Mouse (Mus musculus): ENCODE measurements around the gene Epb41l1.

Epb41l1 gene

GRCm38 (mm10) chr2:156425618-156426017 is 4.9 kb downstream of the Epb41l1 start:
- DNase-seq, result no peak

- no peak for DNase-seq
Observed at GRCm38 (mm10) chr2:156426151-156426550, 5.4 kb downstream of the Epb41l1 start.

DNA sequence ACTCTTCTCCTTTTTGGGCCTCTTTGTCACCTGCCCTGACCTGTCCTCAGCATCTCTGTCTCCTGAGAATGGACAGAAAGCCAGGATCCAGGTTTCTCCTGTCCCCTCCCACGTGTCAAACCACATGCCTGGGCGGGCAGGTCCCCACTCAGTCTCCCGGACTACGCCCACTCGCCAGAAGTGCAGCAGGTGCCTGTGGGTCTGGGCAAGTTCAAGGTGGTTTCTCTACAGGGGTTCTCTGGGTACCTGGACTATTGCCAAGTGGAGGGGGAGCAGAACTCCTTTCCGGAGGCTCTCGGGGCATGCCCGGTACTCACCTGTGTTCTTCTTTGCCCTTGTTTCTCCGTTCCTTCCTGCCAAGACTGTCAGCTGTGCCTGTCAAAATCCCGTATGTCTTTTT is 9.1 kb downstream of the Epb41l1 start:
- peak; percentile 57 for DNase-seq

DNA sequence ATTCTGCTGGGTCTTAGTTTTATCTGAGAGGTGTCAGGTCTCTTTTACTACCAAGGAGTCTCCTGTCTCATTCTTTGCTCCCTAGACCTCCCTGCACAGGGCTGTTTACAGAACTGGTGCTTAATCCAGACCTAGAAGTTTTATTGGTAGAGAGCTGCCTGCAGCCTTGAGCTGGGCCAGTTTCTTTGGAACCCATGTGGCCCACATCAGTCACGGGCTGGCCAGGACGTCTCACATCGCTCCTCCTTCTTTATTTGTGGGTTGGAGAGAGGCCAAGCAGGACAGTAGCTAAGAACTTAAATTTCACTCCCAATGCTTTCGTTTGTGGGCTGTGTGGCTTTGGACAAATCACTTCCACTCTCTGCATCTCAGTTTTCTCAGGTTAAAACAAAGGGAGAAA is 9.6 kb downstream of the Epb41l1 start:
- DNase-seq, result no peak

DNA sequence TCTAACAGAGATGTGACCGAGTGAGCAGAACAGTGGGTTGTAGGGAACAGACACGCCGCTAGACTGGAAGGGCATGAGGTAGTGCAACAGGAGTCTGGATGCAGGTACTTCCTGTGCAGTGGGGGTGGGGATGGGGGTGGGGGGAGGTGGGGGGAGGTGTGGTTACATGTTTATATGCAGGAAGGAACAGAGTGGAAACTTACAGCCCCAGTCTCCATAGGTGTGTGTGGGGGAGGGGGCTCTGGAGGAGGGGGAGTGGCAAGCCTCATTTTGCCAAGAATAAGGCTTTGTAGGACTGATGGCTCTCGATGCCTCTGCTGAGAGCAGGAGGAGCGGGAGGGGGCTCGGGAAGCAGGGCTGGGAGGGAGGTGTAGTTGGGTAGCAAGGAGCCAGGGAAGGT is 10.7 kb downstream of the Epb41l1 start:
- DNase-seq, result no peak

DNA sequence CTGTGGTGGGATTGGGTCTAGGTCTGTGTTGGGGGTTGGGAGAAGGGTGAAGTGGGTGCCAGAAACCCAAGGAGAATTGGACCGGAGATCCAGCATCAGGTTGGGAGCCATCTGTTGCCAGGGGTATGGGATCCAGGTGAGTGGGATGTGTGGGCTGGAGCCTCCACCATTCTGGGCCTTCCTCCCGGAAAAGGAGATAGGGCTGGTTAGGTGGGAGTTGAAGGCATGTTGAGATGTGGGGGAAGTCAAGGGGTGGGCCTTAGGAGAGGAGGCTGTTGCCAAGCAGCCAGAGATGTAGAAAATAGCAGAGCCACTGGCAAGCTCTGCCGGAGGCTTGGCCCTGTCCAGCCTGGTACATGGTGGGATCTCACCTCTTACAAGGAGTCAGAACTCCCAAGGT is 11.4 kb downstream of the Epb41l1 start:
- DNase-seq, result no peak

DNA sequence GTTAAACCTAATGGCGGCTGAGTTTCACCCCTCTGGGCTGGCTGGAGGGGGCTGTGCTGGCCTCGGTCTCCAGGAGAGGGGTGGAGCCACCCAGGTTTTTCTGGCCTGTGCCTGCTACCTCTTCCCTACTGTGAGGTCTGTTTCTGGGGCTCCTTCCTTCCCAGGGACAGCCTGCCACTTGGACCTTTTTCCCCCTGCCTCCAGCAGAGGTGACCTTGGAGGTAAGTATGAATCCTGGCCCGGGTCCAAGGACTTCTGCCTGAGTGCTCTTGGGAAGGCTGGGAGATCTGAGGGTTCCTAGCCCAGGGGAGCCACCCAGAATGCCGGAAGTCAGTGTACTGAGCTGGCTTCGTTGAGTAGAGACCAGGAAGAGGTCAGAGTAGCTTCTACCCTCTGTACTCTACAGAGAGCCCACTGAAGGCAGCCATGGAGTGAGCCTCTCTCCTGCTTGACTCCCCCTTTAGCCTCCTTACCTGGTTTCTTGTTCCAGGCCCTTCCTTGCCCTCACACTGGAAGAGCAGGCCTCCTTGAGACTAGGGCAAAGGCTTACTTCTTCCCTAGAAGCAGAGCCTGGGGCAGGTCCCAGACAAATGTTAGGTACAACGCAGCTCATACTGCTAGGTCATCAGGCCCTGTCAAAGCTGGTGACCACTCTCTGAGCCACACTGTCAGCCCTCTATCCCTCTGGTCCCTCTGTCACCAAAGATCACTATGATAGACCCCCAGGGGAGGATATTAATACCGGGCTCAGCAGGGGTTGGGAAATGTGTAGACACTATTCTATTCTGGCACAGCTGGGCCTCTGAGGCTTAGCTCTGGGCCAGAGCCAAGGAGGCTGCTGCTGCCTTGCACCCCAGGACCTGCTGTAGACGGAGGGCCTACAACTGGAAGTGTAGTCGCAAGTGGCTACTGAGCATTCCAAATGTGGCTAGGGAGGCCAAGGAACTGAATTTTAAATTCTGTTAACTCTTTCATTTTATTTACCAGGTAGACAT is 12.5 kb downstream of the Epb41l1 start:
- DNase-seq, result peak; percentile 74

DNA sequence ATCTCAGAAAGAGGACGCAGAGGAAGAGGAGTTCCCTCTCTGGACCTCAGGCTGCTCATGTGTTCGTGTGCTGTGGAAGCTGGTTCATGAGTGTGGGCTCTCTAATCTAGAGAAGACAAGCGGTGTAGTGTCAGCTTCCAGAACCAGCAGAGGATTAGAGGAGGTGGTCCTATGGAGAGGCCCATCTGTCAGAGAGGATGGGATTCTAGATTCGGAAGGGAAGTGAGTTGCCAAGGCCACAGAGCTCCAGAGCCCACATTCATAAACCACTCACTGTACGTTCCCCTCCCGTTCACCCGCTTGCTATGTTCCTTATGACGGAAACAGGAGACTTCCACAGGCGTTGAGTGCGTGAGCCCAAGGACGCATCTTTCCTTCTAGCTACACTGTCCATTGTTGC is 16.9 kb downstream of the Epb41l1 start:
- no peak for DNase-seq

DNA sequence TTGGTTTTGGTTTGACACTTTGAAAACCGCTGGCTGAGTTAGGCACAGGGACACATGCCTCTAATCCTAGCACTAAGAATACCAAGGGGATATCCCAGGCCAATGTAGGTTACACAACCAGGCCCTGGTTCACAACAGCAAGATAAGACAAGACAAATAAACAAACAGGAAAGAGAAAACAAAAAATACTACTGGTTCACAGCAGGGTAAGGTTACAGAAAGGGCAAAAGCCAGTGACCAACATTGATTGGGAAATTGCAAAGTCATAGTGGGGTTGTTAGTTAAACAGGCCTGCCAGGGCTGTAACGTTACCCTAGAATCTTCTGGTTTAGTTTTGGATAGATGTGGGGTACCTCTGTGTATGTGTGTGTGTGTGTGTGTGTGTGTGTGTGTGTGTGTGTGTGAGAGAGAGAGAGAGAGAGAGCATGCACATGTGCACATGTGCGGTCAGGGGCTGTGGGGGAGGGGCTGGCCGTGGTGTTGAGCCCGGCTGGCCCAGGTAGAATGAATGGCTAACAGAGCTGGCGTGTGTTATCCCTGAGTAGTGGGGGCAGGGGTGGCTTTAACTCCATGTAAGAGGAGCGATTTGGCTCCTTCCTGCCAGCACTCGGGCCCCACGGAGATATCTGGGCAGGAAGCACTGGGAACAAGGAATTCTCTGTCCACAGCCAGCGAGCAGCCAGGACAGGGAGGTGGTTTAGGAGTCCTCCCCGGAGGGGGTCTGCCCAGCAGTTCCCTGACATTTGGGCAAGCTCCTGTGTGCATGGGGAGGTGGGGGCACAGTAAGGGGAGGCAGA is 19.2 kb downstream of the Epb41l1 start:
- DNase-seq, result peak; percentile 34

DNA sequence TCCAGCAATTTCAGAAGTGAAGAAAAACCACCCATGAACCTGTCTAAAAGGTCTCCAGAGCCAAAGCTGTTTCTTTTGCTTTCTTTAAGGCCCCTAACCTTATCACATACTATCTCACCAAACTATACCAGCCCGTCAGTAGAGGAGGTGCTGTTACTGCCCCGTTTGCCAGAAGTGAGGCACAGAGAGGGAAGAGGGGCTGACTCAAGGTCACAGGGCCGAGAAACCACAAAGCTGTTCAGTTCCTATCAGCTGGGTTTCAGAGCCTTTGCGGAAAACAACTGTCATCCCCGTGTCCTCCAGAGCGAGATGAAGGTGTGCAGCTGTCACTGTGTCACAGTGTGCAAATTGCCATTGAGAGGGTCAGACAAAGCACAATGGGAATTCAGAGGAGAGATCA is 21.2 kb downstream of the Epb41l1 start:
- no peak for DNase-seq

DNA sequence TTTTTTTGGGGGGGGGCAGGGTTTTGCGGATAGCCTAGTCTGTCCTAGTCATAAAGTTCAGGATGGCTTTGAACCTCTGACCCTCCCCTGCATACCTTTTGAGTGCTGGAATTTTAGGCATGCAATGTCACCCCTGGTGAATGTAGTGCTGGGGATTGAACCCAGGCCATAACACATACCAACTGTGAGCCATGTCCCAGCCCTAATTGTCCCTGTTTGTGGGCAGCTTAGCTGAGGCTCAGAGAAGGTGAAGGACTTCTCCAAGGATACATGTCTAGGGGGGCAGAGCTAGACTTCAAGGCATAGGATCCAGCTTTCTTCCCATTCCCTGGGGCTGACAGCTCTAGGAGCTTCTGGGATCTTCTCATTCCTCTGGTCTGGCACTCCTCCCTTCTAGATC is 22.6 kb downstream of the Epb41l1 start:
- DNase-seq, result no peak

DNA sequence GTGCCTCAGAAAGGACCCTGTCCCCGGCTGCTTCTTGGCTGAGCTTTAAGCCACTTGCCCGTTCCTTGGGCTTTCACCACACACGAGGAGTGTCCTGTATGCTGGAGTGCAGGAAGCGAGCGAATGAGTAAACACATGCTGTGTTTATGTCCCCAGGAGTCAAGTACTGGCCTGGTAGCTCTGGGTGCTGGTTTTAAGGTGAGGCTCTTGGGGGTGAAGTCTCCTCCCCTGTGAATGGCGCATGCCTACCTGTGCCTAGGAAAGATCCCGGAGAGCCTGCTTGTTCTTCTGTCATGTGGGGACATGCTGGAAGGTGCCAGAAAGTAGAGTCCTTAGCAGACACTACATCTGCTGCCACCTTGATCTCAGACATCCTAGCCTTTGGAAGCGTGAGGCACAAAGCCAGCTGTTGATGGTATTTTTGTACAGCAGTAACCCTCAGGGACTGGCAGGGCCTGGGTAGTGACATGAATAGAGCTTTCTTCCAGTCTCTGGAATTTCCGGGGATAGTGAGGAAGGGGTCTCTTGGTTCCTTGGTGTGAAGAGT is 25.9 kb downstream of the Epb41l1 start:
- DNase-seq, result peak; percentile 78

DNA sequence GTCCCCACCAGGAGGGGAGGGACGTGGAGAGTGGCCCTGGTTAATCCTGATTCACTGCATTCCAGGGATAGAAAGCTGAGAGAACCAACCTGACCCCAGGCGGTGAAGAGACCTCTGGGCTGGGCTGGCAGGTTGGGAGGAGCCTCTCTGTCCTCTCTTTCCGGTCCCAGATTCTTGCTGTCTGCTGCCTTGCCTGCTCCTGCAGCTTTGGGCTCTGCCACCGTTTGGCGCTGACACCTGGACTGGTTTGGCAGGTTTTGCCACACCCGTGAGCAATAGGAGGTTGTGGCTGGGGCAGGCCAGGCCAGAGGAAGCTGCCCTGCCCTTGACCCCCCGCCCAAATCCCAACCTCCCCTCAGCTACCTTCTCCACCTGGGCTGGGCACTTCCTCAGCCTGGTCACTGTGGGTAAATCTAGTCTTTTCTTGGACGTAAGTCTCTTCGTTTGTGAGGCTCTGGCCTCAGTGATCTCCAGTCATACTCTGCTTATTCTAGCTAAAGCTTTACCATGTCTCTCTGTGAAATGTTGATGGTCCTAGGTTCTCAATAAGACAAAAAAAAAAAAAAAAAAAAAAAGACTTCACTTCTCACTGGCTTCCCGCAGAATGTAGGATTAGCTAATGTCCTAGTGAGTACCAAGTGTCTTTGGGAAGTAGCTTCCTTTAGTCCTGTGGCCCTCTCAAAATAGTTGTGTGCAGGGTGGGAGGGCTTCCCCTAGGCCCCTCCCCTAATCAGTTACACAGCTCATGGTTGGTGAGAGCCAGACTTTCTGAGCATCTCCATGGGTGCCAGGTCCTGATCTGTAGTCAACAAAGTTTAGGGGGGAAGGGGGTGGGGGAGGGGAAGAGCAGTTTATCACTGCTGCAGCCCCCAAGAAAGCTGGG is 26.9 kb downstream of the Epb41l1 start:
- DNase-seq, result peak; percentile 85

- peak; percentile 34 for DNase-seq
Observed at GRCm38 (mm10) chr2:156451225-156452148, 30.8 kb downstream of the Epb41l1 start.

DNA sequence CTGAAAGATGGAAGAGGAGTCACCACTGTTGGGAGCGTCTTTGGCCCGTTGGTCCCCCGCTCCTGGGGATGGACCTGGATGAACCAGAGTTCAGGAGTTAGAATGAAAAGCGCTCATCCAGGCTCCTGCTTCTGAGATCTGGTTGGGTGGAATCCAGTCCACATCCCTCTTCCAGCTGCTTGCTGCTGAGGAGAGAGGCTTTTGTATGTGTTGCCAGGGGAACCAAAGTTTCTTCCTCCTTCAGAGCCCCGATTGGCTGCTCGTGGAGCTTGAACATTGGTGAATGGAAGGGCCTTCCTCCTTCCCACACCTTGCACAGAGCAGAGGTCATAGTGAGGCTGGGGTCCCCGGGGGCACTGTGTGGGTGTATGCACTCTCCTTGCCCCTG is 31.4 kb downstream of the Epb41l1 start:
- no peak for DNase-seq

- DNase-seq, result no peak
Observed at GRCm38 (mm10) chr2:156453822-156454221, 33.1 kb downstream of the Epb41l1 start.

- no peak for DNase-seq
Observed at GRCm38 (mm10) chr2:156455508-156456108, 34.9 kb downstream of the Epb41l1 start.

DNA sequence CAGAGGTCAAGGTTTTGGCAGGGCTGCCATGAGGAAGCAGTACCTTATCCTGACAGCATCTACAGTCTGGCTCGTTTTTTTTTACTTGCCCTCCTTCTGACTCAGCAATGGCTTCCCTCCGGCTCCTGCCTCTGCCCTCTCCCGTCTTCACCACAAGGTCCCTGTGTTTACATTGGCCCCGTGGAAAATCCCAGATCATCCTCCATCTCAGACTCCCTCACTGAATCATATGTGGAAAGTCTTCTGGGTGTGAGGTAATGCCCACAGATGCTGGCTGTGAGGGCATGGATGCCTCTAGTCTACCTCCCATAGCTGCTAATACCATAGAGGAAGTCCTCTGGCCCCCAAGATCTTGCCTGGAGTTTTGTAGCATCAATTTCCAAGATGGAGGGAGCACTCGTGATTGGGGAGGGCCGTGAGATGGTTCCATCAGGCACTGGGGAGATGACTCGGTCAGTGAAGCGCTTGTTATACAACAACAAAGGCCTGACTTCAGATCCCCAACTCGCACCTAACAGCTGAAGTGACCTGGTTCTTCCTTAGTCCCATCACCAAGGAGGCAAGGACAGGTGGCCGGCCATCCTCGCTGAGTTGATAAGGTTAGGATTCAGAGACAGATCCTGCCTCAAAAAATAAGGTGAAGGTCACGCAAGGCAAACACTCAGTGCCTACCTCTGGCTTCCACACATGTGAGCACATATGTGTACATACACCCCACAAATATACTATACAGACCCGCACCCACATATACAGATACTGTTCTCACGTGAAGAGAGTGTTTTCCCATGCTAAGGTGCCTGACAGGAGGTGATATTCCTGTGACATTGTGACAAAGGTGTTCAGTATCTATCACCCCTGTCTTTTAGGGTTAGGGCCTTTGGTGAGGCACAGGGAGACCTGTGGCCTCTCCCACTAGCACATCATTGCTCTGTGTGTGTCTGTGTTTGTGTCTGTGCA is 36.0 kb downstream of the Epb41l1 start:
- DNase-seq, result no peak

DNA sequence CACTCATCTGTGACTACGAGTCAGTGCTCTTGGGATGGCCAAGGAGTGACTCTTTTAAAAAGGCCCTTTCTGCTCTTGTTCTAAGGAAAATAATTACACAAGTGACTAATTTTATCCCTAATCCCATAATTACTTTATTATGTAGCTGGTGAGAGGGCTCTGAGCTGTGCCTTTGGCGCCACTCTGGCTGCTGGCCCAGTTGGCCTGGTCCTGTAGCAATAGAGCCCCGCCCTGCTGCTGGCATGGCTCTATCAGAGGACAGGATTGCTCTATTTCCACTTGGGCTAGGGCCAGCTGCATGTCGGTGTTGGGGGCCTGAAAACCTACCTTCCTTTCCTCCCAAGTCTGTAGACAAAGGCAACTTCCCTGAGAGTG is 36.6 kb downstream of the Epb41l1 start:
- peak; percentile 69 for DNase-seq

DNA sequence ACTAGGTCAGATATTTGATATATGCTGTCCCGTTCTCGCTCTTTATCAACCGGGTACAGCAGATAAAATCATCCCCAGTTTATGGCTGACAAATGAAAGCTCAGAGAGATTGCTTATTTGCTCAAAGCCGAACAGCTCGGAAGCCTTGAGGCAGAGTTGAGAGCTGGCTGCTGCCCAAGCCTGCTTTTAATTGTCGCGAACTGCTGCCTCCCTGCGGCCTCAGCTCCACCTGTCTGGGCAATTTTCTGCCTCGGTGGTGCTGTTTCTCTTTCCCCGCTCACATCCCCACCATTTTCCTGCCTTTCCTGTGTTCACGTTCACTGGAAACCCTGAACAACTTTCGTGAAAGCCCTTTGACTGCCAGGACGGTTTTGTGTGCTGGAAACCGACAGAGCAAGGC is 39.8 kb downstream of the Epb41l1 start:
- DNase-seq, result peak; percentile 74
